Mouse (Mus musculus): Measurements from ENCODE around the gene Phlpp2. TPM values are rescaled to one million over a fixed set of nuclear protein-coding genes. Genes with fewer than 3 reads are reported as not detected.

The Phlpp2 gene
- polyA plus RNA-seq, 1 experiment from 2014 or later, result 2.7 TPM

DNA sequence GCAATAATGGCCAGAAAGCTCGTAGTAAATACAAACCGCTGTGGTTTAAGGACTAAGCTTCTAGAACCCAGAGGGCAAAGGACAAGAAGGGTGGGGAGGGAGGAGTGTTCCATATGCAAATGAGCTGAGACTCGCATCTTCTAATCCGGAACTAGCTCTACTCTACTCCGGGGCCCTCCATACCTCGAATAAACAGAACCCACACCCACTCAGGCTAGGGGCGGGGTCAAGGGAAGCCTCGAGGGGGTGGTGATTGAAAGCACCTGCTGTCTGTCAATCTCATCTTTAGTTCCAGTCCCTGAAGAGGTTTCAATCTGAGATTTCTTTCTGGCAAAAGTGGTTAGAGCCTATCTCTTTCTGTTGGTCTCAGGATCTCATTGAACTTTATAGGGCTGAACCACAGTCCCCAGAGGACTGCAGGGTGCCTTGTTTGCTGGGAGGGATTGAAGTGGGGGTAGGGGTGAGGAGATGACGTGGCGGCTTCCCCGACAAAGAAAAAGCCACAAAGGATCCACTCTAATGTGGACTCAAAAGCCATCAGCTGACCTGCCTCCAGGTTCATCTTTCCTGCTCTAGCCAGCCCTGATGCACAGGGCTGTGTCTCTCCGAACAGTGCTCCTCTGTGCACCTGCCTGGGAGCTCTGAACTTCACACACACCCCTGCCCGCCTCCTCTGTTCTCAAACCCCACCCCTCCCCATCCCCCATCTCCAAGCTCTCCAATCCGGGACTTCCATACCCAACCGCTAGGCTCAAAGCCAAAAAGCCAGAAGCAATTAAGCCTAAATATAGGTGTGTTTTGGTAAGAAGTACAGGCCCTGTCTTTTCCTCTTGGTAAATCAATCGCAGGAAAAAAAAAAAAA, 89.1 kb downstream of the Phlpp2 start:
- Histone ChIP-seq H3K27ac (peak overlapping the region; percentile 78), H3K4me1 (replicated peaks) (peaks cover 54% of the 10 kb centered on the region), H3K9me3 (no peaks in the 10 kb centered on the region), H3K4me3 (peak overlapping the region; percentile 33), H3K36me3 (no peaks in the 10 kb centered on the region), H3K27me3 (ENCODE audit: insufficient read depth, poor library complexity, severe bottlenecking) (peaks cover 50% of the 10 kb centered on the region)
- 8% methylated on average over 16 of the region's 16 CpGs for WGBS
- peak; percentile 46 for DNase-seq (ENCODE audit: low spot score)

GRCm38 (mm10) chr8:109958036-109958655, 89.8 kb downstream of the Phlpp2 start:
- H3K4me1 ChIP-seq (replicated peaks), result peaks cover 53% of the 10 kb centered on the region
- no peaks in the 10 kb centered on the region for H3K9me3 ChIP-seq
- H3K27ac ChIP-seq, result no peak overlapping the region
- H3K27me3 ChIP-seq (ENCODE audit: insufficient read depth, poor library complexity, severe bottlenecking), result peaks cover 54% of the 10 kb centered on the region
- H3K36me3 ChIP-seq, result no peaks in the 10 kb centered on the region
- no peak overlapping the region for H3K4me3 ChIP-seq
- 35% methylated on average over 12 of the region's 12 CpGs for WGBS
- no peak for DNase-seq (ENCODE audit: low spot score)

DNA sequence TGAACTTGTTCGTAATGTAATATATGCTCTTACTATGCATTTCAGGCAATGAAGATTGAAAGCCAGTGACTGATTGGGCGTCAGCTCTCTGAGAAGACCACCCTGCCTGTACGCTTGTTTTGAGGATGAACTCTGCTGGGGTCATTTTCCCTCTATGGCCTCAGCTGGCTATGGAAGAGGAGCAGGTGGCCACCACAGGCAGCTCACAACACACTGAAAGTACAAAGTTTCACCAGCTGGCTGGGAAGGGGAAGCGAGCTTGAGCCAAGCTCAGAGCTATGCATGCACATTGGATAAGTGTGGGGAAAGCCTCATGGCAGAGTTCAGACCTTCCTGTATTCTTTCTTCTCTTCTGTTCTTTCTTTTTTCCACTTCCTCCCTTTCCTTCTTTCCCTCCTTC, 90.8 kb downstream of the Phlpp2 start:
- Histone ChIP-seq H3K36me3 (no peaks in the 10 kb centered on the region), H3K27me3 (ENCODE audit: insufficient read depth, poor library complexity, severe bottlenecking) (peaks cover 58% of the 10 kb centered on the region), H3K4me3 (no peak overlapping the region), H3K9me3 (no peaks in the 10 kb centered on the region), H3K4me1 (replicated peaks) (peaks cover 51% of the 10 kb centered on the region), H3K27ac (no peak overlapping the region)
- no peak for DNase-seq (ENCODE audit: low spot score)
- WGBS, result 84% methylated on average over 4 of the region's 4 CpGs

GRCm38 (mm10) chr8:109961693-109962367, 93.5 kb downstream of the Phlpp2 start, which contains the start of gene Marveld3:
TSS of gene Marveld3 (minus strand) at chr8:109962203.
- Histone ChIP-seq H3K36me3 (no peaks in the 10 kb centered on the region), H3K9me3 (no peaks in the 10 kb centered on the region), H3K27me3 (ENCODE audit: insufficient read depth, poor library complexity, severe bottlenecking) (peaks cover 58% of the 10 kb centered on the region), H3K4me1 (replicated peaks) (peaks cover 33% of the 10 kb centered on the region), H3K4me3 (peak within 1 kb of the TSS; percentile 60), H3K27ac (peak within 1 kb of the TSS; percentile 71)
- DNase-seq (ENCODE audit: low spot score), result peak; percentile 64
- 2% methylated on average over 64 of the region's 64 CpGs for WGBS

- H3K4me1 ChIP-seq (replicated peaks), result peaks cover 23% of the 10 kb centered on the region
- 78% methylated on average over 9 of the region's 9 CpGs for WGBS
- no peak overlapping the region for H3K27ac ChIP-seq
- no peak overlapping the region for H3K4me3 ChIP-seq
- H3K36me3 ChIP-seq, result no peaks in the 10 kb centered on the region
- no peak for DNase-seq (ENCODE audit: low spot score)
- H3K27me3 ChIP-seq (ENCODE audit: insufficient read depth, poor library complexity, severe bottlenecking), result peaks cover 58% of the 10 kb centered on the region
- H3K9me3 ChIP-seq, result no peaks in the 10 kb centered on the region
Measured at GRCm38 (mm10) chr8:109962896-109963295, 94.6 kb downstream of the Phlpp2 start.

GRCm38 (mm10) chr8:109963421-109963820, 95.1 kb downstream of the Phlpp2 start:
- Histone ChIP-seq H3K27me3 (ENCODE audit: insufficient read depth, poor library complexity, severe bottlenecking) (peaks cover 58% of the 10 kb centered on the region), H3K27ac (no peak overlapping the region), H3K9me3 (no peaks in the 10 kb centered on the region), H3K36me3 (no peaks in the 10 kb centered on the region), H3K4me3 (no peak overlapping the region), H3K4me1 (replicated peaks) (peaks cover 18% of the 10 kb centered on the region)
- DNase-seq (ENCODE audit: low spot score), result no peak
- 83% methylated on average over 13 of the region's 13 CpGs for WGBS

- no peak overlapping the region for H3K27ac ChIP-seq
- H3K27me3 ChIP-seq (ENCODE audit: insufficient read depth, poor library complexity, severe bottlenecking), result peaks cover 58% of the 10 kb centered on the region
- DNase-seq (ENCODE audit: low spot score), result no peak
- peaks cover 18% of the 10 kb centered on the region for H3K4me1 ChIP-seq (replicated peaks)
- H3K4me3 ChIP-seq, result no peak overlapping the region
- WGBS, result 77% methylated on average over 4 of the region's 4 CpGs
- no peaks in the 10 kb centered on the region for H3K9me3 ChIP-seq
- no peaks in the 10 kb centered on the region for H3K36me3 ChIP-seq
Measured at GRCm38 (mm10) chr8:109964106-109964505, 95.8 kb downstream of the Phlpp2 start.

DNA sequence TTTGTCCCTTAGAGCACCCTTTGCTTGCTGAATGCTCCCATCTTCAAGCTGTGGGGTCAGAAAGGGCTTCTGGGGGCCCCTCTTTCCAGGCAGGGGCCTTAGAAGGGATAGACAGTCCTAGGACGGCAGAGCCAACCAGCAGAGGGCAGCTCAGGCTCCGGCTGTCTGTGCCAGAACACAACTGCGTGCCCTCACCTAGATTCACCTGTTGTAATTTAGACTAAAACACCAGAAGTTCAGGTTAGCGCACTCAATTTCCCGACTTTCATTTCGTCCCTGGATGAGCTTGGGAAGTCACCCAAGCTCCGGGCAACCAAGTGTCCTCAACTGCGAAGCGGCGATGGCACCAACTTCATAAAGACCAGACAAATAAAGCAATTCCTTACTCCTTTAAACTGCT, 100.5 kb downstream of the Phlpp2 start:
- Histone ChIP-seq H3K36me3 (no peaks in the 10 kb centered on the region), H3K4me1 (replicated peaks) (no peaks in the 10 kb centered on the region), H3K4me3 (no peak overlapping the region), H3K27me3 (ENCODE audit: insufficient read depth, poor library complexity, severe bottlenecking) (peaks cover 24% of the 10 kb centered on the region), H3K27ac (no peak overlapping the region), H3K9me3 (no peaks in the 10 kb centered on the region)
- DNase-seq (ENCODE audit: low spot score), result no peak
- 55% methylated on average over 10 of the region's 10 CpGs for WGBS

DNA sequence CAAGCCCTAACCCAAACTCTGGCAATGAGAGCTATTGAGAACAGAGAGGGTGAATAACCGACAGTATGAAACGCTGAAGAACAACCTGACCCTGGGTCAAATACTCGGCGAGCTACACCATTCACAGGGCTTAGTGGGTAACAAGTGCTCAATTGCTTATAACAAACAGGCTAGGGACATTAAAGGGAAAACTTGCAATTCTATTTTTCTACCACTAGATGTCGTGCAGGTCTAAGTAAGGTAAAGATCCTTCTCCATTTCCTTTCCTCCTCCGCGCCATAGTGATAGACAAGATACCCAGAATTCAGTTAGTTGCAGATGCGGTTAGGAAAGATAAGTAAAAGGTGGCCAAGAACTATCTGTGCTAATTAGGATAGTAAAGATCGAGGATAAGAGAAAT, 102.0 kb downstream of the Phlpp2 start:
- peaks cover under 1% of the 10 kb centered on the region; the same call in 1 of the 2 replicates for H3K9me3 ChIP-seq
- H3K4me1 ChIP-seq (replicated peaks), result no peaks in the 10 kb centered on the region
- H3K36me3 ChIP-seq, result no peaks in the 10 kb centered on the region
- WGBS, result 13% methylated on average over 9 of the region's 9 CpGs
- no peak overlapping the region for H3K27ac ChIP-seq
- no peak for DNase-seq (ENCODE audit: low spot score)
- peaks cover 21% of the 10 kb centered on the region for H3K27me3 ChIP-seq (ENCODE audit: insufficient read depth, poor library complexity, severe bottlenecking)
- H3K4me3 ChIP-seq, result no peak overlapping the region

DNA sequence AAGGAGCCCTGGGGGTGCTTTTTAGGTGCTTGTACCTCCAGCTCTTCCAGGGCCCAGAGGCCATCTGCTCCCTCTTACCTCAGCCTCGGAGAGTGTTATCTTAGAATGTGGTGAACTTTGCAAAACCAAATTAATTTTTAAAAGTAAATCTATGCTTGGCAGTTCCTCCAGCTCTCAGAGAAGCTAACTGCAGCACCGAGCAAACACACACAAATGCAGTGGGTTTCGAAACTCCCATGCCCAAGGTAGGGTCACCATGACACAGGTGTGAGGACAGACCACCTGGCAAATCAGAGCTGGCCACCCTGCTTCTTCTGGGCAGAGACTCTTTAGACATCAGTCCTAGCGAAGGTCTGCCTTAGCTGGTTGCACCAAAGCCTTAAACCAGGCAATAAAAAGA, 104.6 kb downstream of the Phlpp2 start:
- Histone ChIP-seq H3K4me3 (no peak overlapping the region), H3K4me1 (replicated peaks) (no peaks in the 10 kb centered on the region), H3K27me3 (ENCODE audit: insufficient read depth, poor library complexity, severe bottlenecking) (peaks cover 21% of the 10 kb centered on the region), H3K9me3 (peaks cover 6% of the 10 kb centered on the region; the same call in 1 of the 2 replicates), H3K36me3 (no peaks in the 10 kb centered on the region), H3K27ac (no peak overlapping the region)
- DNase-seq (ENCODE audit: low spot score), result no peak
- WGBS, result 87% methylated on average over 4 of the region's 4 CpGs

- WGBS, result 74% methylated on average over 6 of the region's 6 CpGs
- Histone ChIP-seq H3K27ac (no peak overlapping the region), H3K4me1 (replicated peaks) (0 out of 2 replicates have a peak, but pooled peaks cover 2% of the 10 kb centered on the region), H3K9me3 (peaks cover 6% of the 10 kb centered on the region; the same call in 1 of the 2 replicates), H3K27me3 (ENCODE audit: insufficient read depth, poor library complexity, severe bottlenecking) (no peaks in the 10 kb centered on the region), H3K36me3 (no peaks in the 10 kb centered on the region), H3K4me3 (no peak overlapping the region)
- DNase-seq (ENCODE audit: low spot score), result no peak
Measured at GRCm38 (mm10) chr8:109979339-109979738, 111.0 kb downstream of the Phlpp2 start.

GRCm38 (mm10) chr8:109982386-109983105, 114.2 kb downstream of the Phlpp2 start:
- H3K36me3 ChIP-seq, result no peaks in the 10 kb centered on the region
- no peak overlapping the region for H3K27ac ChIP-seq
- H3K9me3 ChIP-seq, result no peaks in the 10 kb centered on the region
- H3K27me3 ChIP-seq (ENCODE audit: insufficient read depth, poor library complexity, severe bottlenecking), result no peaks in the 10 kb centered on the region
- 75% methylated on average over 15 of the region's 15 CpGs for WGBS
- no peak for DNase-seq (ENCODE audit: low spot score)
- H3K4me3 ChIP-seq, result no peak overlapping the region
- H3K4me1 ChIP-seq (replicated peaks), result 0 out of 2 replicates have a peak, but pooled peaks cover 2% of the 10 kb centered on the region

Data from hindbrain, embryonic 10.5 days (tissue).